Comparison of ENCODE assay signal across 25 mouse cellular contexts in the genomic region with DNA sequence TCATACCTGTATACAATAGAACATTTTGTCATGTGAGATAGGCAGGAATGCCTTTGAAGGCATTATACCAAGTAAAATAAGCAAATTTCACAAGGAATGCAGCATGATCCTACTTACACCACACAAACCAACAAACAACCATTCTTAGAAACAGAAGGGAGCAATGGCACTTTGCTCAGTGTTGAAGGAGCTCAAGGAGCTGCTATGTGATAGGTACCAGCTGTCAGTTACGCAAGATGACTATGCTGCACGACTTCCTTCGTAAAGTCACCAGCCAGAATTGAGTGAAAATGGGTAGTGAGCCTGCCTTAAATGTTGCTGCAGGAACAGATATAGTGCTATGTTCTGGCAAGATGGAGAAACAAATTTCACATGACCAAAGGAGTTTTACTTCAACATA.
DNase-seq lines count a peak whose midpoint lies in the region; ATAC-seq and TF ChIP-seq lines count a peak whose summit lies in the region.
"Had no signal": no experiment of that assay in that cellular context is flagged by ENCODE, and none has a peak within 500 bp of the region (broad histone marks: within the 10 kb centered on the region; RNA-seq: fewer than 3 reads in every experiment).

No protein-coding gene starts in this region.

- TF ChIP-seq EP300 in lung, postnatal 0 days (IDR thresholded peaks at IDR 0.05) = peak; percentile 36; the same call in 1 of the 2 replicates

- H3K9me3 ChIP-seq in lung, embryonic 14.5 days (ENCODE audit: low read depth, low read length) = no peaks in the 10 kb centered on the region
- H3K9me3 ChIP-seq in lung, postnatal 0 days (ENCODE audit: low read length) = no peaks in the 10 kb centered on the region
- no peaks in the 10 kb centered on the region for H3K9me3 ChIP-seq in hindbrain, embryonic 11.5 days (ENCODE audit: control insufficient read depth, low read length)
- H3K9me3 ChIP-seq: heart, embryonic 10.5 days; heart, embryonic 13.5 days; hindbrain, embryonic 12.5 days; hindbrain, embryonic 15.5 days had no signal

- DNase-seq in lung, embryonic 14.5 days = peak; percentile 88
- peak; percentile 64 for DNase-seq in lung, postnatal 0 days (ENCODE audit: low spot score)
- DNase-seq in lung, postnatal 25 days (ENCODE audit: low spot score) = peak; percentile 37
- no peak for DNase-seq in hindbrain, embryonic 11.5 days (ENCODE audit: low spot score)
- no peak for DNase-seq in gastrocnemius, postnatal 36 days
- DNase-seq in cerebellum, adult 9-11 months = no peak
- no peak for DNase-seq in right cerebral cortex, adult 18-20 months
- DNase-seq: adrenal gland, adult 2 months; adrenal gland, postnatal 14 days; cerebellum, adult 11 months; cerebellum, adult 2 months; cerebellum, postnatal 10 days; cerebellum, postnatal 36 days; forebrain, postnatal 0 days; gastrocnemius, postnatal 25 days; heart, adult 2 months; heart, postnatal 14 days; heart, postnatal 4 days had no signal

- no peaks in the 10 kb centered on the region for H3K36me3 ChIP-seq in lung, embryonic 14.5 days (ENCODE audit: insufficient read depth)
- H3K36me3 ChIP-seq in lung, postnatal 0 days (ENCODE audit: insufficient read depth, low read length) = no peaks in the 10 kb centered on the region
- H3K36me3 ChIP-seq in hindbrain, embryonic 11.5 days (ENCODE audit: control insufficient read depth, insufficient read depth, low read length) = no peaks in the 10 kb centered on the region
- H3K36me3 ChIP-seq: heart, embryonic 10.5 days; heart, embryonic 13.5 days; hindbrain, embryonic 12.5 days; hindbrain, embryonic 15.5 days had no signal

- no peak overlapping the region for H3K9ac ChIP-seq in lung, embryonic 14.5 days
- H3K9ac ChIP-seq in lung, postnatal 0 days (replicated peaks; ENCODE audit: low read depth) = no peak overlapping the region
- no peak overlapping the region for H3K9ac ChIP-seq in hindbrain, embryonic 11.5 days (ENCODE audit: low read depth, low read length)
- H3K9ac ChIP-seq: forebrain, postnatal 0 days; heart, embryonic 13.5 days; hindbrain, embryonic 12.5 days; hindbrain, embryonic 15.5 days had no signal

- no peak overlapping the region for H3K4me3 ChIP-seq in lung, embryonic 14.5 days (ENCODE audit: low read depth, low read length)
- H3K4me3 ChIP-seq in lung, postnatal 0 days (ENCODE audit: low read depth, low read length) = no peak overlapping the region
- H3K4me3 ChIP-seq in hindbrain, embryonic 11.5 days (ENCODE audit: low read depth, low read length) = no peak overlapping the region
- H3K4me3 ChIP-seq: heart, adult 2 months; heart, embryonic 10.5 days; heart, embryonic 13.5 days; hindbrain, embryonic 12.5 days; hindbrain, embryonic 15.5 days had no signal

- no peak for TF ChIP-seq CTCF in lung, embryonic 14.5 days (IDR thresholded peaks at IDR 0.05; ENCODE audit: low read depth)
- TF ChIP-seq CTCF in lung, postnatal 0 days (IDR thresholded peaks at IDR 0.05) = no peak

- peak; percentile 92 for ATAC-seq in lung, embryonic 14.5 days (ENCODE audit: insufficient read depth)
- peak; percentile 72 for ATAC-seq in lung, postnatal 0 days
- peak; percentile 37; the same call in 1 of the 2 replicates for ATAC-seq in megakaryocyte progenitor cell, adult 5-6 weeks (replicated peaks; ENCODE audit: poor library complexity)
- no peak for ATAC-seq in hindbrain, embryonic 11.5 days (ENCODE audit: low FRiP score)
- ATAC-seq: CD4-positive, CD25-positive, alpha-beta regulatory T cell, adult 4 months; forebrain, embryonic 14.5 days; forebrain, postnatal 0 days had no signal

- no peak overlapping the region for H3K27ac ChIP-seq in lung, embryonic 14.5 days (ENCODE audit: low read depth)
- H3K27ac ChIP-seq in lung, postnatal 0 days (ENCODE audit: low read length) = no peak overlapping the region
- H3K27ac ChIP-seq in hindbrain, embryonic 11.5 days (ENCODE audit: low read depth, low read length) = no peak overlapping the region
- H3K27ac ChIP-seq: heart, adult 2 months; heart, embryonic 10.5 days; heart, embryonic 13.5 days; hindbrain, embryonic 12.5 days; hindbrain, embryonic 15.5 days had no signal

- no peaks in the 10 kb centered on the region for H3K4me1 ChIP-seq in lung, embryonic 14.5 days (ENCODE audit: insufficient read depth)
- H3K4me1 ChIP-seq in lung, postnatal 0 days (ENCODE audit: insufficient read depth, low read depth, low read length) = no peaks in the 10 kb centered on the region
- no peaks in the 10 kb centered on the region for H3K4me1 ChIP-seq in hindbrain, embryonic 11.5 days (replicated peaks; ENCODE audit: control insufficient read depth, insufficient read depth, low read length)
- H3K4me1 ChIP-seq: heart, embryonic 10.5 days; heart, embryonic 13.5 days; hindbrain, embryonic 12.5 days; hindbrain, embryonic 15.5 days had no signal

- 32% methylated on average over 3 of the region's 3 CpGs for WGBS in lung, embryonic 14.5 days
- WGBS in lung, postnatal 0 days = 52% methylated on average over 3 of the region's 3 CpGs
- 78% methylated on average over 3 of the region's 3 CpGs for WGBS in hindbrain, embryonic 11.5 days

- no peak overlapping the region for H3K4me2 ChIP-seq in lung, embryonic 14.5 days
- no peak overlapping the region for H3K4me2 ChIP-seq in lung, postnatal 0 days (replicated peaks; ENCODE audit: low read depth, low read length)
- no peak overlapping the region for H3K4me2 ChIP-seq in hindbrain, embryonic 11.5 days (replicated peaks; ENCODE audit: low read depth, low read length)
- H3K4me2 ChIP-seq: heart, embryonic 13.5 days; hindbrain, embryonic 12.5 days; hindbrain, embryonic 15.5 days had no signal

- H3K27me3 ChIP-seq in lung, embryonic 14.5 days (ENCODE audit: insufficient read depth, low read length) = no peaks in the 10 kb centered on the region
- H3K27me3 ChIP-seq in lung, postnatal 0 days (replicated peaks; ENCODE audit: insufficient read depth, low read length) = no peaks in the 10 kb centered on the region
- no peaks in the 10 kb centered on the region for H3K27me3 ChIP-seq in hindbrain, embryonic 11.5 days (ENCODE audit: control insufficient read depth, insufficient read depth, low read length)
- H3K27me3 ChIP-seq: heart, embryonic 13.5 days; hindbrain, embryonic 12.5 days; hindbrain, embryonic 15.5 days had no signal

- intact Hi-C loops in gastrocnemius, postnatal 36 days (cut with DNase I) = no loop called here

Comparison
In these comparisons a context has a peak if more than half of its experiments do, and no peak if none do; other contexts are left out.
1. DNase-seq: peak in lung, embryonic 14.5 days (single experiment), lung, postnatal 0 days (single experiment) and lung, postnatal 25 days (single experiment); none in hindbrain, embryonic 11.5 days (single experiment), gastrocnemius, postnatal 36 days (0 of 2), cerebellum, adult 9-11 months (single experiment) and right cerebral cortex, adult 18-20 months (single experiment).